Mouse (Mus musculus): ENCODE data around the gene Osbpl8. TPM values are rescaled to one million over a fixed set of nuclear protein-coding genes. Genes with fewer than 3 reads are reported as not detected.
"Not testable (repeated sequence)": the region's sequence is repeated elsewhere in the genome, so short reads cannot be mapped to it uniquely, and the experiment has no call there.

Osbpl8 gene
- total RNA-seq, 2 experiments from 2014 or later = 83.9 to 99.7 TPM

DNA sequence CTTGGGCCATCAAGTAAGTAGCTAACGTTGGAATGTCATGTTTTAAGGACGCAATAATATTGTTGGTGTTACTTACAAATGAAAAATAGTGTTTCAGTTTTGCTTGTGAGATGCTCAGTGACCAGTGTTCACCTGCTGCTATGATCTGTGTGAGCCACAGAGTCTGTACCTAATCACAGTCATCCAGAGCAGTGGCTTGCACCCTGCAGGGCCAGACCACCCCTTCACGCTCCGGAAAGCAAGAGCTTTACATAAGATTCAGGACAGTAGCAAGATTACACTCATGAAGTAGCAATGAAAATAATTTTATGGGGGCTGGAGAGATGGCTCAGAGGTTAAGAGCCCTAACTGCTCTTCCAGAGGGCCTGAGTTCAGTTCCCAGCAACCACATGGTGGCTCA lies 60.1 kb downstream of the Osbpl8 start:
- no peak for DNase-seq (ENCODE audit: low spot score in 2 of 2)
- intact Hi-C loops (cut with DNase I) = loop anchor here (10.0 kb wide), 1 partner anchor 60 kb away; no protein-coding TSS in a partner anchor

DNA sequence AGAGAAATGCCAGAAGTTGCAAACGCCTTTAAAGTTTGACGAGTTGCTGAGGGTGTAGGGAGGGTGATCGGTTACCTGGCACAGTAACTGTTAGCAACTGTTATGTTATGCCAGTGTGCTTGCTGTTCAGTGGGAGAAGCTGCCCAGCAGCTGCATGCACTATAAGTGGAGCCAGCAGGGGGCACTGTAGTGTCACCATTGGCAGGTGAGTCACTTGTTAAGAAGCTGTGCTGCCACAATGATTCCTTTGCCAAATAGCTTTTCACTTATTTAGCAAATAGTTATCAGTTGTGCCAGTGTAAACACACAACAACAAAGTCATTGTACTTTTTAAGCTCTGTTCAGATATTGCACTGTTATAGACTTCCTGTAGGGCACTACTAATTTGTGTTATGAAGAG lies 62.0 kb downstream of the Osbpl8 start:
- peak; percentile 80 to 86 for DNase-seq (ENCODE audit: low spot score in 2 of 2)
- intact Hi-C loops (cut with DNase I) = loop anchor here (10.0 kb wide), 1 partner anchor 58 kb away; no protein-coding TSS in a partner anchor

DNA sequence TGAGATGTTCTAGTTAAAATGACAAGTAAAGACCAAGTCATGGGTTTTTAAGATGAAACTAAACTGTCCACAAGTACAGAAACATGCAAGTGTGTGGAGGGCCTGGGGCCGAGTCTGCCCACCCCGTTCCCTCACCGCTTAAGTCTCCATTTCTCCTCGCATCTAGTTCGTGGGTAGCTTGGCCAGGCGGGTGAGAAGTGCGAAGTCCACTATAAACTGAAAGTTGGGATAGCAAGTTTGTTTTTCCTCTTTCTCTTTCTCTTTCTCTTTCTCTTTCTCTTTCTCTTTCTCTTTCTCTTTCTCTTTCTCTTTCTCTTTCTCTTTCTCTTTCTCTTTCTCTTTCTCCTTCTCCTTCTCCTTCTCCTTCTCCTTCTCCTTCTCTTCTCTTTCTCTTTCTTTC lies 67.7 kb downstream of the Osbpl8 start:
- DNase-seq (ENCODE audit: low spot score in 2 of 2); intact Hi-C loops (cut with DNase I): not testable (repeated sequence)

DNA sequence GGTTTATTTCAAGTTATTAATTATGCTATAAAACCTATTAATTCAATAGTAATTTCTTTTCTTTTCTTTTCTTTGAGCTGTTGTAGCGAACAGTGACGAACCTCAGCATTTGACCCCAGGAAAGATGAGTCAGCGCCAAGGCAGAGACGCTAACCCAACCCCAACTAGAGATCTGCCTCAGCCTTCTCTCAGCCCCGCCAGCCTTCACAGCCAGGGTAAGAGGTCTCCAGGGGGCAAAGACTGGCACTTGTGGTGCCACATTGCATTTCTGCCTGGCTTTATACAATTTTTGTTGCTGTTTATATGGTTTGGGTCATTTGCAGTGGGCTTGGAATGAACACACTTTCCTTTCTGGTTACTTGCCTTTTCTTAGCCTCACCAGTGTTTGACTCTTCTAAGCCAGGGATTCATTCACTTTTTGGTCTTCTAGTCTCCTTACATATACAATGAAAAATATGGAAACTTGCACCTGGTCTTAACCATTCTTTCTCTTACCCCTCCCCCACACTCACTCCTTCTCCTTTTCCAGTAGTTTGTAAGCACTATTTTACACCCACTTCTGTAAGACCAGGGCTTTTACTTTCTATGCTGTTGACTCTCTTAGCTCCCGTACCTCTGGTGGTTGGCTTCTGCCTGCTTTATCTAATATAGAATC lies 69.1 kb downstream of the Osbpl8 start:
- intact Hi-C loops (cut with DNase I) = no loop called here
- DNase-seq (ENCODE audit: low spot score in 2 of 2) = no peak

DNA sequence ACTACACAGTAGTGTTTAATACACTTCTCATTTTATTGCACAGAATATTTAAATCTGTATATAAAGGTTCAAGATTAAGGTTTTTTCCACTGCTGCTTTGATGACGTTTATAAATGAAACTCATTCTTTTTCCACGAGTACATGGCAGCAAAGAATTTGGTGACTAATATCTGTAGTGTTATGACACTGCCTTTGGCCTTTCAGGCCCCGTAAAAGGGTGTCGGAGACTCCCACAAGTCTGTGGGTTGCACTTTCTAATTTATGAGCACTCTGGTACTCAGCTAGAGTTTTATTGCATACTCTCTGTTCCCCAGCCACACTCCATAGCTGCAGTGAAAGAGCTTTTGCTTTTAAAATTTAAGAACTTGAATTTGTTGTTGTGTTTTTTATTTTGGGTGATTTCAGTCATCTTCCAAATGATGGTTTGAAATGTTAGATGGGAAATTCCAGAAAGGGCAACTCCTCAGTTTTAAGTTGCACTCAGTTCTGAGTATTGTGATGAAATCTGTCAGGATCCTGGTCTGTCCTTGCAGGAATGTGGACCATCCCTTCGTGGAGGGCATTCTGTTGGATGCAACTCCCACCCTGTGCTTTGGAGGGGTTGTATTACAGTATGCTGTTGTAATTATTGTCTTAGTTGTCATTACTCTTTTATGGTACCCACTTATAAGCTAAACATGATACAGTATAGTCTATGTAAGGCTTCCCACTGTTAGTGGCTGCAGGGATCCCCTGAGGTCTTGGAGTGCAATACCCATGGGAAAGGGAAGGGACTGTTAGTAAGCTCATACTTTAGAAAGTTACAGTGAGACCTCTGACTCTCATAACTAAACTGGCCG lies 70.1 kb downstream of the Osbpl8 start:
- no peak for DNase-seq (ENCODE audit: low spot score in 2 of 2)
- intact Hi-C loops (cut with DNase I) = no loop called here

DNA sequence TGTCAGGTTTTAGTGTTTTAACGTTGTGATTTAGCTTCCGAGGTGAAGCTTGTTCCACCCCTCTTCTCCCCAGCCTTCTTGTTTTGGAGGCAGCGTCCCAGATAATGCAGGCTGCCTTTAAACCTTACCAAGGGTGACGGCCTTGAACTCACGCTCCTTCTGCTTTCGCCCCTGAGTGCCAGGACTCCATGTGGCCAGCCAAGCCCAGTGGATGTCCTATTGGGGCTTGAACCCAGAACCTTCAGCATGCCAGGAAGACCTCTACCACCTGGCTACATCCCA lies 70.7 kb downstream of the Osbpl8 start:
- DNase-seq (ENCODE audit: low spot score in 2 of 2) = no peak
- intact Hi-C loops (cut with DNase I) = no loop called here

DNA sequence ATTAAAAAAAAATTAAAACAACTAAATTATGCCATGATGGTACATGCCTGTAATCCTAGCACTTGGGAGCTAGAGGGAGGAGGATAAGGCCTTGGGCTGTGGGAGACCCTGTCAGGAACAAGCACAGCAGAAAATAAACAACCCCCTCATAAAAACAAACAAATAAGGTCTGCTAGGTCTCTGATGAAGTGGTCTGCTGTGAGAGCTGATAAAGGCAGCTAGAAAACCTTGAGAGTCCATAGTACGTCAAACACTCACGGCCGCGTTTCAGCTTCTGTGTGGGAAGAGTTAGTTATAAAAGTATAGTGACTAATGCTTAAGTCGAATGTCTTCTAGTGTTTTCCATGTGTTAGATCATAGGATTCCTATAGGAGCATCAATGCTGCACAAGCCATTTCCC lies 72.9 kb downstream of the Osbpl8 start:
- no peak for DNase-seq (ENCODE audit: low spot score in 2 of 2)
- intact Hi-C loops (cut with DNase I) = no loop called here

DNA sequence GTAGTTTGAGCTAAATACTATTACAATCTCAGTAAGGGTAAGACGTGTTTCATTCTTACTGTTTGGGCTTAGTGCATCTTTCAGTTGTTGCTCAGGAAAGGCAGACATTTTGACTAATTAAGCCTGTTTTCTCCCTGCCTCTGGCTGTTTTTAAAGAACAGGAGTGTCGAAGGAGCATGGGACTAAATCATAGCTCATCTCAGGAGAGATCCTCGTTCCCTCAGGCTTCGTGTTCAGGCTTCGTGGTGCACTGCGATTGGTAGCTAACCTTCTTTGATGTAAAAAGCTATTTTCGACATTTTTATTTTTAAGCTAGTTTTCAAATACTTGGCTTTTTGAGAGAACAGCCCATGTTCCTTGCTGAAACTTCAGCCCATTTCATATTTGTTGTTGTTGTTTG lies 78.1 kb downstream of the Osbpl8 start:
- no peak for DNase-seq (ENCODE audit: low spot score in 2 of 2)
- intact Hi-C loops (cut with DNase I) = no loop called here

DNA sequence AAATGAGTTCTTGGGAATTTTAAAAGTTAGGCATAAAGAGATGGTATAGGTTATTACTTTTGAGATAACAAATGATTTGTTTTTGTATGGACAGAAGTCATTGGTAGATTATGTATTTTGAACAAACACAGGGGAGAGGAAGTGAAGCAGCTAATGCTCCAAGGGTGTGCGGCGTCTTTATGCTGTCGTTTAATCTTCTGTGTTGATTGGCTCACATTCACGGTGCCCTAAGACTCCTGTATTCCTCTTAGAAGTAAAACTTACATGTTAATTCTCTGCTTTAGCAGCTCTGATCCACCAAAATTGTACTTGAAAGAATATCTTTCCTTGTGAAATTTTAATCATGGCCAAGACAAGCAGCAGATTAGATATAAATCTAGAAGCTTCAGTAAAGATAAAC lies 83.1 kb downstream of the Osbpl8 start:
- DNase-seq (ENCODE audit: low spot score in 2 of 2) = no peak
- intact Hi-C loops (cut with DNase I) = no loop called here

DNA sequence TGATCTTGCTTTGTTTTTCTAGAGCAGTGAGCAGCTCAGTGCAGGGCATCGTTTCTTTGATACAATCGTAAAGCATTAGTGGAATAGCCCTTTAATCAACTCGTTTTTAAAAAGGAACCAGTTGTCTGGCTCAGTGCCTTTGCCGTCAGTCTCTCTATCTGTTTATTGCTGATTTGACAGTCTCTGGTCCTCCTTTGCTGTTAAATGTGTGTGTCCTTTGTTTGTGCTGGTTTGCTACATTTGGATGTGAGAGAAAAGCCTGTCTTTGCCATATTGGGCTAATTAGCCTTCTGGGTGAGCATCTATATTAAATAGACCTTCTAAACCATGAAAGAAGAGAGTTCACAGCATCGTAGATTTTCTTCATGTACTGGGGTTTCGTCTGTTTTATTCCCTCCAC lies 83.6 kb downstream of the Osbpl8 start:
- no peak for DNase-seq (ENCODE audit: low spot score in 2 of 2)
- intact Hi-C loops (cut with DNase I) = no loop called here

DNA sequence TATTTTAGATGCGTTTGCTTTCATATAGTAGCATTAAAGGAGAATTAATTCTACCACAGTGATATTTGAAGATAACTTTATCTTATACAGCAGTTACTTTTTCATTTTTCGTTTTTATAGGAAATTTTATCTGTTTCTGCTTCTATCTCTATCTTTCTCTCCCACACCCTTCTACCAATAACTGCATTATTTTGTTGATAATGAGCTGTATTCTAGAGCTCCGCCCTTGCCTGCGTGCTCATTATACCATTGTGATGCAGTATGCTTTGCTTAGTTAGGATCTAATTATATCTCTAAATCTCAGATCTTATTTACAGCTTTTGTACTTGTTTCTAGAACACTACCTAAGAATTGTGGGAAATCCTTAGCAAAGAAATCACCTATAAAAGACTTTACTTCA lies 85.6 kb downstream of the Osbpl8 start:
- DNase-seq (ENCODE audit: low spot score in 2 of 2) = no peak
- intact Hi-C loops (cut with DNase I) = loop anchor here (5.0 kb wide), 1 partner anchor 83 kb away; no protein-coding TSS in a partner anchor

DNA sequence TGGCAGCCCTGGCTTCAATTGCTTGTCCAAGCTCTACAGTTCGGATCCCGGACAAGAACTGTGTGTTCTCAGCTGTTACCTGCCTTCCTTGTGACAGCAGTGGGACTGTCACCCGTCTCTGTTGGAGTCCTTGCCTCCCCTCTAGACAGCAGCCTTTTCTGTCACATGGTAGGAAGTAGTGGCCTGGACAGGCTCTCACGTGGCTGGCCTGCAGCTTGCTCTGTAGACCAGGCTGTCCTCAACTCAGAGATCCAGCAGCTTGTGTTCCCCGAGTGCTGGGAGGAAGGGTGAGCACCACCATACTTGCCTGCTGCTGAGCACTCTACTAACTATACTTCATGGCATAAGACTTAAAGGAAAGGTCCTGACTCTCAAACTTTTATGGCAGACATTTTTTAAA lies 87.1 kb downstream of the Osbpl8 start:
- intact Hi-C loops (cut with DNase I) = loop anchor here (5.0 kb wide), 1 partner anchor 84 kb away; no protein-coding TSS in a partner anchor
- no peak for DNase-seq (ENCODE audit: low spot score in 2 of 2)

DNA sequence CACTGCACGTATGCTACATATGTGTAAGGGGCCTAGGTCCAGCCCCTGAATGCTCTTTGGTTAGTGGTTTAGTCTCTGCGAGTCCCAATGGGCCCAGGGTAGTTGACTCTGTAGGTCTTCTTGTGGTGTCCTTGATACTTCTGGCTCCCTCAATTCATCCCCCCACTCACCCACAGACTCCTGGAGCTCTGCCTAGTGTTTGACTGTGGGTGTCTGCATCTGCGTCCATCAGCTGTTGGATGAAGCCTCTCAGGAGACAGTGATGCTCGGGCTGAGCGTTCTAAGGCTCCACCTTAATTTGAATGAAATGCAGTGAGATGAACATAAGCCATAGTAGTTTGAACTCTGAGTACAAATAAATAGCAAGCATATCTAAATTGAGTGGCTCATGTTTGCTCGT lies 90.7 kb downstream of the Osbpl8 start:
- DNase-seq (ENCODE audit: low spot score in 2 of 2) = peak; percentile 39 to 58
- intact Hi-C loops (cut with DNase I) = no loop called here

DNA sequence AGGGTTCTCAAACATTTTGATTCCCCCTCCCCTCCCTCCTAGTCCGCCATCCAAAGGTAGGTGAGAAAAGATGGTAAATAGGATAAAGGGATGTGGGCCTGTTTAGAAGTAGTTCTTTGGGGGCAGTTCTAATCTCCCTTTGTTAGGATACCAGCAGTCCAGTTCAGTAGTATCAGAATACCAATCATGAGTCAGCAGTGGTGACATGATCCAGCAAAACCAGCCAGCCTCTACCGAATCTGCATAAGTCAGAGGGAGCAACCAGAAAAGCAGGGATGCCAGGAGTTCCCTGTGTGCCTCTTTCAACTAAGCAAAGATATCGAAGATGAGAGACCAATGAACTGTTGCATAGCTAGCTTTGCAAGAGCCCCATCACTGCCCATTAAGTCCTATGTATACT lies 91.6 kb downstream of the Osbpl8 start:
- DNase-seq (ENCODE audit: low spot score in 2 of 2) = no peak
- intact Hi-C loops (cut with DNase I) = no loop called here

DNA sequence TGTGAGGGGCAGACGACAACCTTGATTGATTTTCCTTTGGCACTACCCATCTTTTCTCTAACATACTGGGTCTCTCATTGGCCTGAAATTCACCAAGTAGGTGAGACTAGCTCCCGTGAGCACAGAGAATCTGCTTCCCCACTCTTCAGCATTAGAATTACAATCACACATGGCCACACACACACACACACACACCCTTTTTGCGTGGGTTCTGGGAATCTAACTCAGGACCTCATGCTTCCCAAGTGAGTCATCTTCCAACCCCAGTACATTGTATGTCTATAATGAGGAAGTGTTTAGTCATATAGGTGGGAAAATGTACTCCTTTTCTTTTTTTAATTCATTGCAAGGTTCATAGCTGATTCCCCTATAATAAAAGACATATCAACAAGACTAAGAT lies 92.8 kb downstream of the Osbpl8 start:
- intact Hi-C loops (cut with DNase I) = no loop called here
- peak; percentile 33 to 42 for DNase-seq (ENCODE audit: low spot score in 2 of 2)

DNA sequence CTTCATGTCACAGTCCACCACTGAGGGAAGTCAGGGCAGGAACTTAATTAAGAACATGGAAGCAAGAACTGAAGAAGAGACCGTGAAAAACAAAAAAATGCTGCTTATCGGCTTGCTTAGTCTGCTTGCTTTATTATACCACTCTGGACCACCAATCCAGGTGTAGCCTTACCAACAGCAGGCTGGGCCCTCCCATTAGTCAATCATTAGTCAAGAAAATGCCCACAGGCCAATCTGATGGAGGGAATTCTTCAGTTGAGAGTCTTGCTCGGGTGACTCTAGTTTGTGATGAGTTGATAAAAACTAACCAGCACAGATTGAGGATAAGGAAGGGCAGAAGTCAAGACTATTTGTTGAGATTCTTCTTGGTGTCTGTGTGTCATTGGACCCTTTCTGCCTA lies 93.7 kb downstream of the Osbpl8 start:
- DNase-seq (ENCODE audit: low spot score in 2 of 2) = no peak
- intact Hi-C loops (cut with DNase I) = no loop called here

DNA sequence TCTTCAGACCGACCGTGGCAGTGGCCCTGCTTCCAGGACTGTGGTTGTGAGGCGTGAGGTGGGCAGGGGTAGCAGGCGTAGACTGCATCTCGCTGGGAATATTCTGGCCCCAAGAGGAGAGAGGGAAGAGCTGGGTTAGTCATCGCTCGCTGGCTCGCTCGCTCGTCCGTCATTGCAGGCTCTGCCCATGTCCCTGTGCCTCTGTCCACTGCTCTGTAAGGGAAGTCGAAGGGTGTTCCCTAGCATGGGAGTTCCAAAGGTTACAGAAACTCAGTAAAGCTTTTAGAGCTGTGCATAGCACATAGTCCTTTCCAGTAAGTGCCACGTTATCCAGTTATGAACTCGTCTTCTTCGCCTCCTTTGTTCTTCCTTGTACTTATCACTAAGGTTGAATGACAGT lies 107.1 kb downstream of the Osbpl8 start:
- DNase-seq (ENCODE audit: low spot score in 2 of 2) = no peak
- intact Hi-C loops (cut with DNase I) = no loop called here

DNA sequence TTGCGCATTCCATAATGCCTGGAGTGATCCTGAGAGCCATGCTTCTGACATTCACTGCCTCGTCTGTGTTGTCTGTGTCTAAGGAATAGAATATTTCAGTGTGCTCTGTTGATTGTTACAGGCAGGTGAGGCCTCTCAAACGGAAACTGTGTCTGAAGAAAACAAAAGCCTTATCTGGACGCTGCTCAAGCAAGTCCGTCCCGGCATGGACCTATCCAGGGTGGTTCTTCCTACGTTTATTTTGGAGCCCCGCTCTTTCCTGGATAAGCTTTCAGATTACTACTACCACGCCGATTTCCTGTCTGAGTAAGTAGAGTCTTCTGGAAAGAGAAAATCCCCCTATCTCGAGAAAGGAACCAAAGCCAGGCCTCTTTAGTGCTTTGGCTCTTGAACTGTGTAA lies 108.4 kb downstream of the Osbpl8 start:
- intact Hi-C loops (cut with DNase I) = no loop called here
- DNase-seq (ENCODE audit: low spot score in 2 of 2) = no peak

DNA sequence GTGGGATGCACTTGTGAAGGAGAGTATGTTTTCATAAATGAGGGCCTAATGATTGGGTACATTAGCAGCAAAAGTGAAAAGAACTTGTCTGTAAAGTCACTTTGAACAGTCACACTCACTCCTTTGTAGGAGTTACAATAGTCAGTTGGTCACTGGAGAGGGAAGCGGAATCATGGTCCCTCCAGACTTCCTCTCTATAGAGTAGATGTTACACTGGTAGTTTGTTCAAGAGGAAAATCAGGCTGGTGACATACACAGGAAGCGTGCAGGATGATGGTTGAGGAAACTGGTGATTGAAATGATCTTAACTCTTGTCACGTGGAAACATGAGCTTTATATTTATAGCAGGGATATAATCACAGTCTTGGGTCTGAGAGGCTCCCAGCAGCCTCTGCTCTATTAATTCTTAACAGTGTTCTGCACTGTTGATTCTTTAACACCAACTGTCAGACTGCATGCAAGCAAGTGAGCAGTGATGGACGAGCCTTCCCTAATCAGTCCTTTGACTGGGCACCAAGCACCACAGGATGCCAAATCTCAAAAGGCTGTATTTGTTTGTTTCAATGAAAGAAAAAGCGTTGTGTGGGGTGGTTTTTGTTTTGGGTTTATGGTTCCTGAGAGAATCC lies 109.0 kb downstream of the Osbpl8 start:
- intact Hi-C loops (cut with DNase I) = no loop called here
- DNase-seq (ENCODE audit: low spot score in 2 of 2) = no peak

DNA sequence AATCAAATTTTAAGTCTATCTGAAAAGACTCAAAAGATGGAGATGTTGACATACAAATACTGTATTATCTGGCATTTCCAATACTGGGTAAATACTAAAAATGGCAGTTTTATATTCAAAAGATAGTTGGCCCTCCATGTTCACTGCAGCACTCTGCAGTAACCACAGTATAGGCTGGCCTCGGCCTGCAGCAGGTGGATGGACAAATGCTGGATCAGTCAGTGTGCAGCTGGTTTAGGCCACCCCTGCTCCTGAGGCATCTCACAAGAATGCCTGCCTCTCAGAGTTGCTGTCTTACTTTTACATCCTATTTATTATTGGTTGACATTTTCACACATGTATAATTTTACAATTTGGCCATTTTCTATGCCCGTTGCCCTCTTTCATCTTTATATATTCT lies 111.3 kb downstream of the Osbpl8 start:
- no peak for DNase-seq (ENCODE audit: low spot score in 2 of 2)
- intact Hi-C loops (cut with DNase I) = no loop called here

DNA sequence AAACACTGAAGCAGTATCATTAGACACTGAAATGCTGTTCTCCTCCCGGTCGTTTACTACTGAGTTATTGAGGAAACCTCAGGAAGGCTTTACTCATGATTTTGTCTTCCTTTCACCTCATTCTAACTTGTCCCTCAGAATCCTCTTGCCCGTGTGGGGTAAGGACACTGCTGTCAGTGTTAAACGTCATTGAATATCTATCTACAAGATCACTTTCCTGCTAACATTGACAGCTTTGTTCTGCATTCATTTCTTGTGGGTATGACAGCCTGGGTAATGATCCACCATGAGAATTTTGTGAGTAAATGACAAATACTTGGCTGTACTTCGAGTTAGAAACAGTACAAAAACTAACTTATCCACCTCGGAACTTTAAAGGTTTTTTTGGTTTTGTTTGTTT lies 133.1 kb downstream of the Osbpl8 start:
- intact Hi-C loops (cut with DNase I) = loop anchor here (5.0 kb wide), 2 partner anchors 190 to 675 kb away; partner anchors contain the start of gene Krr1
- DNase-seq (ENCODE audit: low spot score in 2 of 2) = no peak
